Mouse (Mus musculus) heart, embryonic 12.5 days (tissue): ENCODE measurements around the gene Daam1. TPM values are rescaled to one million over a fixed set of nuclear protein-coding genes. Genes with fewer than 3 reads are reported as not detected.

ENCODE experiments used
- ATAC-seq: fragments of 200-750 bp; cut with Nextera tagmentation; 2 replicates; pipeline ENCODE4 v1.8.0; 2017; ENCODE audit warnings: moderate TSS enrichment, moderate library complexity; ENCODE audit not compliant: insufficient number of reproducible peaks, low FRiP score
- H3K27ac ChIP-seq: fragments of 300-500 bp; sonication (generic); 2 replicates; pipeline ENCODE4 v1.5.1; 2016; ENCODE audit warnings: mild to moderate bottlenecking, moderate library complexity; ENCODE audit not compliant: poor library complexity, severe bottlenecking
- H3K27me3 ChIP-seq: fragments of 300-500 bp; sonication (generic); replicated peaks from 2 replicates; pipeline ENCODE4 v1.6.1; 2016; ENCODE audit warnings: mild to moderate bottlenecking, moderate library complexity
- H3K36me3 ChIP-seq: fragments of 300-500 bp; sonication (generic); 2 replicates; pipeline ENCODE4 v1.6.1; 2016; ENCODE audit warnings: mild to moderate bottlenecking, moderate library complexity
- H3K4me1 ChIP-seq: fragments of 300-500 bp; sonication (generic); replicated peaks from 2 replicates; pipeline ENCODE4 v1.6.1; 2016; ENCODE audit warnings: mild to moderate bottlenecking
- H3K4me2 ChIP-seq: fragments of 300-500 bp; sonication (generic); 2 replicates; pipeline ENCODE4 v1.6.1; 2016; ENCODE audit warnings: mild to moderate bottlenecking, moderate library complexity
- H3K4me3 ChIP-seq: fragments of 300-500 bp; sonication (generic); 2 replicates; pipeline ENCODE4 v1.5.1; 2016; ENCODE audit warnings: mild to moderate bottlenecking
- H3K9ac ChIP-seq: fragments of 300-500 bp; sonication (generic); 2 replicates; pipeline ENCODE4 v1.6.1; 2016; ENCODE audit warnings: mild to moderate bottlenecking, moderate library complexity
- H3K9me3 ChIP-seq: fragments of 300-500 bp; sonication (generic); replicated peaks from 2 replicates; pipeline ENCODE4 v1.6.1; 2016; ENCODE audit warnings: mild to moderate bottlenecking, moderate library complexity
- WGBS: fragments of 180-500 bp; shearing (Covaris S2); methylation state at CpG from one replicate; pipeline ENCODE4 v1.1.7; 2016; 5-methylcytosine and 5-hydroxymethylcytosine counted together
- polyA plus RNA-seq: library from polyadenylated mRNA; unstranded; fragments of >200 nt; fragmentation: Nextera tagmentation; extraction: Ambion mirVana; gene quantifications from 2 replicates; pipeline ENCODE4 v1.2.1, GENCODE M21; 2016

Daam1 gene
- polyA plus RNA-seq, 1 experiment from 2014 or later, result 23.1 TPM

- ATAC-seq, result no peak
- WGBS, result 76% methylated on average over 2 of the region's 2 CpGs
- H3K4me2 ChIP-seq, result no peak overlapping the region
- no peaks in the 10 kb centered on the region for H3K9me3 ChIP-seq
- no peak overlapping the region for H3K27ac ChIP-seq
- H3K4me1 ChIP-seq, result peaks cover 43% of the 10 kb centered on the region
- H3K4me3 ChIP-seq, result no peak overlapping the region
- H3K36me3 ChIP-seq, result peaks cover 7% of the 10 kb centered on the region
- no peaks in the 10 kb centered on the region for H3K27me3 ChIP-seq
- H3K9ac ChIP-seq, result no peak overlapping the region
Measured at GRCm38 (mm10) chr12:71999671-72000070, 168.8 kb downstream of the Daam1 start.

GRCm38 (mm10) chr12:72001811-72002210, 170.9 kb downstream of the Daam1 start:
- no peak overlapping the region for H3K27ac ChIP-seq
- ATAC-seq, result no peak

GRCm38 (mm10) chr12:72005307-72005706, 174.4 kb downstream of the Daam1 start:
- 36% methylated on average over 3 of the region's 3 CpGs for WGBS
- Histone ChIP-seq H3K27ac (peak overlapping the region; percentile 60), H3K4me2 (no peak overlapping the region), H3K9ac (no peak overlapping the region), H3K27me3 (no peaks in the 10 kb centered on the region), H3K36me3 (no peaks in the 10 kb centered on the region), H3K4me3 (no peak overlapping the region), H3K4me1 (peaks cover 53% of the 10 kb centered on the region), H3K9me3 (no peaks in the 10 kb centered on the region)
- ATAC-seq, result no peak

More at GRCm38 (mm10) chr12:72001811-72002210, 170.9 kb downstream of the Daam1 start:
- Histone ChIP-seq H3K9me3 (no peaks in the 10 kb centered on the region), H3K9ac (no peak overlapping the region), H3K4me1 (peaks cover 56% of the 10 kb centered on the region), H3K4me2 (no peak overlapping the region), H3K36me3 (no peaks in the 10 kb centered on the region), H3K27me3 (no peaks in the 10 kb centered on the region), H3K4me3 (no peak overlapping the region)
- WGBS, result 75% methylated on average over 1 of the region's 1 CpGs

- H3K4me3 ChIP-seq, result no peak overlapping the region
- no peak overlapping the region for H3K9ac ChIP-seq
- no peak overlapping the region for H3K4me2 ChIP-seq
- H3K36me3 ChIP-seq, result no peaks in the 10 kb centered on the region
- H3K9me3 ChIP-seq, result no peaks in the 10 kb centered on the region
- H3K27ac ChIP-seq, result no peak overlapping the region
- ATAC-seq, result no peak
- no peaks in the 10 kb centered on the region for H3K27me3 ChIP-seq
- H3K4me1 ChIP-seq, result peaks cover 35% of the 10 kb centered on the region
- 67% methylated on average over 3 of the region's 3 CpGs for WGBS
Measured at GRCm38 (mm10) chr12:72007656-72008055, 176.8 kb downstream of the Daam1 start.

- no peak overlapping the region for H3K9ac ChIP-seq
- H3K27ac ChIP-seq, result 0 out of 2 replicates have a peak overlapping the region, but pooled peaks have one; percentile 12
- no peaks in the 10 kb centered on the region for H3K9me3 ChIP-seq
- ATAC-seq, result no peak
- H3K4me2 ChIP-seq, result no peak overlapping the region
- H3K4me1 ChIP-seq, result peaks cover 32% of the 10 kb centered on the region
- H3K4me3 ChIP-seq, result no peak overlapping the region
- WGBS, result 84% methylated on average over 13 of the region's 13 CpGs
- H3K27me3 ChIP-seq, result no peaks in the 10 kb centered on the region
- no peaks in the 10 kb centered on the region for H3K36me3 ChIP-seq
Measured at GRCm38 (mm10) chr12:72009051-72009902, 178.4 kb downstream of the Daam1 start.

GRCm38 (mm10) chr12:72011404-72011803, 180.5 kb downstream of the Daam1 start:
- no peaks in the 10 kb centered on the region for H3K9me3 ChIP-seq
- no peak overlapping the region for H3K4me3 ChIP-seq
- no peak for ATAC-seq
- no peaks in the 10 kb centered on the region for H3K36me3 ChIP-seq
- no peak overlapping the region for H3K9ac ChIP-seq
- H3K27me3 ChIP-seq, result no peaks in the 10 kb centered on the region
- WGBS, result 89% methylated on average over 3 of the region's 3 CpGs
- no peak overlapping the region for H3K27ac ChIP-seq
- no peak overlapping the region for H3K4me2 ChIP-seq
- H3K4me1 ChIP-seq, result peaks cover 24% of the 10 kb centered on the region

GRCm38 (mm10) chr12:72012126-72012525, 181.2 kb downstream of the Daam1 start:
- Histone ChIP-seq H3K4me3 (no peak overlapping the region), H3K9me3 (no peaks in the 10 kb centered on the region), H3K9ac (no peak overlapping the region), H3K27ac (no peak overlapping the region), H3K4me2 (no peak overlapping the region), H3K27me3 (no peaks in the 10 kb centered on the region), H3K36me3 (no peaks in the 10 kb centered on the region), H3K4me1 (peaks cover 20% of the 10 kb centered on the region)
- ATAC-seq, result no peak
- 89% methylated on average over 6 of the region's 6 CpGs for WGBS

GRCm38 (mm10) chr12:72013711-72014354, 183.0 kb downstream of the Daam1 start:
- no peak overlapping the region for H3K27ac ChIP-seq
- no peak overlapping the region for H3K4me3 ChIP-seq
- 84% methylated on average over 13 of the region's 13 CpGs for WGBS

GRCm38 (mm10) chr12:72014355-72014776, 183.5 kb downstream of the Daam1 start:
- H3K4me3 ChIP-seq, result no peak overlapping the region
- WGBS, result 71% methylated on average over 10 of the region's 10 CpGs
- no peak overlapping the region for H3K4me2 ChIP-seq
- ATAC-seq, result no peak
- no peak overlapping the region for H3K9ac ChIP-seq
- H3K27me3 ChIP-seq, result no peaks in the 10 kb centered on the region
- no peak overlapping the region for H3K27ac ChIP-seq
- H3K36me3 ChIP-seq, result no peaks in the 10 kb centered on the region
- H3K9me3 ChIP-seq, result no peaks in the 10 kb centered on the region
- peaks cover 13% of the 10 kb centered on the region for H3K4me1 ChIP-seq

More at GRCm38 (mm10) chr12:72013711-72014354, 183.0 kb downstream of the Daam1 start:
- Histone ChIP-seq H3K9me3 (no peaks in the 10 kb centered on the region), H3K9ac (no peak overlapping the region), H3K4me2 (no peak overlapping the region), H3K4me1 (peaks cover 18% of the 10 kb centered on the region), H3K36me3 (no peaks in the 10 kb centered on the region), H3K27me3 (no peaks in the 10 kb centered on the region)
- no peak for ATAC-seq

- Histone ChIP-seq H3K4me1 (peaks cover 14% of the 10 kb centered on the region), H3K36me3 (no peaks in the 10 kb centered on the region), H3K4me2 (no peak overlapping the region), H3K27me3 (no peaks in the 10 kb centered on the region), H3K9ac (no peak overlapping the region), H3K9me3 (no peaks in the 10 kb centered on the region), H3K4me3 (no peak overlapping the region), H3K27ac (no peak overlapping the region)
- WGBS, result 67% methylated on average over 5 of the region's 5 CpGs
- no peak for ATAC-seq
Measured at GRCm38 (mm10) chr12:72015296-72015695, 184.4 kb downstream of the Daam1 start.

- H3K27me3 ChIP-seq, result no peaks in the 10 kb centered on the region
- peaks cover 34% of the 10 kb centered on the region for H3K4me1 ChIP-seq
- H3K9ac ChIP-seq, result no peak overlapping the region
- H3K27ac ChIP-seq, result peak overlapping the region; percentile 86; the same call in 1 of the 2 replicates
- H3K9me3 ChIP-seq, result 0 out of 2 replicates have a peak, but pooled peaks cover 2% of the 10 kb centered on the region
- 89% methylated on average over 4 of the region's 4 CpGs for WGBS
- ATAC-seq, result no peak
- H3K36me3 ChIP-seq, result no peaks in the 10 kb centered on the region
- H3K4me2 ChIP-seq, result no peak overlapping the region
- no peak overlapping the region for H3K4me3 ChIP-seq
Measured at GRCm38 (mm10) chr12:72020285-72020684, 189.4 kb downstream of the Daam1 start.
